Mouse (Mus musculus): ENCODE results near the gene Rtn4r.

- no peak for TF ChIP-seq POLR2A (IDR thresholded peaks at IDR 0.05; ENCODE audit: low read depth, low read length)
- no peak for TF ChIP-seq CTCF (conservative IDR thresholded peaks at IDR 0.05; ENCODE audit: insufficient read depth, insufficient read length, low read depth, low read length)
Measured at GRCm38 (mm10) chr16:18152189-18152588, 24.7 kb downstream of the Rtn4r start.

Data from kidney, adult 2 months (tissue).